Mouse (Mus musculus): ENCODE measurements around the gene Rbm31y. TPM values are rescaled to one million over a fixed set of nuclear protein-coding genes. Genes with fewer than 3 reads are reported as not detected.
"Not testable (repeated sequence)": the region's sequence is repeated elsewhere in the genome, so short reads cannot be mapped to it uniquely, and the experiment has no call there.

The Rbm31y gene
- not detected in 2 replicates for polyA plus RNA-seq (2012; rRNA removed)

- H3K4me1 ChIP-seq (ENCODE audit: control insufficient read depth, insufficient read depth, low read length); H3K27me3 ChIP-seq (ENCODE audit: control insufficient read depth, insufficient read depth, low read length); H3K27ac ChIP-seq (ENCODE audit: insufficient read depth, low read length); H3K4me3 ChIP-seq (replicated peaks; ENCODE audit: insufficient read depth, low read depth, low read length); DNase-seq: not testable (repeated sequence)
- no CpG with 5 or more reads among the region's 11 CpGs for WGBS
These were observed at the start of gene Rbm31y for GRCm38 (mm10) chrY:17400461-17400860. TSS of gene Rbm31y (plus strand) at chrY:17400761.

All from cerebellum, adult 2 months (tissue).